Mouse (Mus musculus) gastrocnemius, postnatal 25 days (tissue): ENCODE results near the gene Rasgef1b. TPM values are rescaled to one million over a fixed set of nuclear protein-coding genes. Genes with fewer than 3 reads are reported as not detected.

Experiments
- DNase-seq: peaks from one replicate; pipeline ENCODE4 v3.0.0; 2022
- total RNA-seq, 2 experiments: library from RNA; stranded (reverse); gene quantifications; 1 replicate in 1 of 2; 2 replicates in 1 of 2; pipeline ENCODE4 v1.2.3; 2021

Rasgef1b gene
- total RNA-seq, 2 experiments from 2014 or later = 0.36 to 0.38 TPM

GRCm38 (mm10) chr5:99602244-99603023, 126.4 kb downstream of the Rasgef1b start:
- no peak for DNase-seq

- DNase-seq = no peak
Measured at GRCm38 (mm10) chr5:99599376-99599775, 129.5 kb downstream of the Rasgef1b start.

- DNase-seq = no peak
Measured at GRCm38 (mm10) chr5:99598470-99599110, 130.3 kb downstream of the Rasgef1b start.

GRCm38 (mm10) chr5:99597701-99598100, 131.2 kb downstream of the Rasgef1b start:
- no peak for DNase-seq

GRCm38 (mm10) chr5:99591348-99591747, 137.5 kb downstream of the Rasgef1b start:
- DNase-seq = no peak

- no peak for DNase-seq
Measured at GRCm38 (mm10) chr5:99590539-99590938, 138.3 kb downstream of the Rasgef1b start.

- DNase-seq = no peak
Measured at GRCm38 (mm10) chr5:99587994-99588393, 140.9 kb downstream of the Rasgef1b start.

- DNase-seq = no peak
Measured at GRCm38 (mm10) chr5:99587589-99587988, 141.3 kb downstream of the Rasgef1b start.

- DNase-seq = no peak
Measured at GRCm38 (mm10) chr5:99586287-99586686, 142.6 kb downstream of the Rasgef1b start.

- DNase-seq = no peak
Measured at GRCm38 (mm10) chr5:99585166-99585898, 143.5 kb downstream of the Rasgef1b start.

- no peak for DNase-seq
Measured at GRCm38 (mm10) chr5:99584266-99584665, 144.6 kb downstream of the Rasgef1b start.

- no peak for DNase-seq
Measured at GRCm38 (mm10) chr5:99582055-99582454, 146.8 kb downstream of the Rasgef1b start.

GRCm38 (mm10) chr5:99578692-99579091, 150.2 kb downstream of the Rasgef1b start:
- no peak for DNase-seq

- DNase-seq = no peak
Measured at GRCm38 (mm10) chr5:99575897-99576296, 153.0 kb downstream of the Rasgef1b start.

GRCm38 (mm10) chr5:99564501-99565323, 164.2 kb downstream of the Rasgef1b start:
- DNase-seq = no peak

GRCm38 (mm10) chr5:99562096-99562495, 166.8 kb downstream of the Rasgef1b start:
- no peak for DNase-seq

- no peak for DNase-seq
Measured at GRCm38 (mm10) chr5:99559814-99560213, 169.1 kb downstream of the Rasgef1b start.

- no peak for DNase-seq
Measured at GRCm38 (mm10) chr5:99558231-99558630, 170.6 kb downstream of the Rasgef1b start.

- no peak for DNase-seq
Measured at GRCm38 (mm10) chr5:99552645-99553044, 176.2 kb downstream of the Rasgef1b start.

GRCm38 (mm10) chr5:99544664-99545494, 184.0 kb downstream of the Rasgef1b start:
- no peak for DNase-seq
